Mouse (Mus musculus): ENCODE results near the gene C1ql4. TPM values are rescaled to one million over a fixed set of nuclear protein-coding genes. Genes with fewer than 3 reads are reported as not detected.
A peak's percentile ranks its signal among the peaks of the same experiment; 100 is the strongest.

Gene C1ql4
- total RNA-seq, 2 experiments from 2014 or later = not detected

DNA sequence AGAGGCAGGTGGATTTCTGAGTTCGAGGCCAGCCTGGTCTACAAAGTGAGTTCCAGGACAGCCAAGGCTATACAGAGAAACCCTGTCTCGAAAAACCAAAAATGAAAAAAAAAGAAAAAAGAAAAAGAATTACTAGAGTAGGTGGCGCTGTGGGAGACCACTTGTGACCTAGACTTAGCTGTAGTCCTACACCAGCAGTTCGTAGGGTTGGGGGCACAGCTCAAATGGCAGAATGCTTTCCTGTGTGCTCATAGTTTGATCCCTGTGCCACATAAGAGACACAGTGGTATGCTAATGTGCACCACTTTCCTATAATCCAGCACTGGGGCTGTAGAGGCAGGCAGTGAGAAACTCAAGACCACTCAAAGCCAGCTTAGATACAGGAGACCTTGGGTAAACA lies 48.3 kb downstream of the C1ql4 start:
- intact Hi-C loops (cut with DNase I) = no loop called here
- DNase-seq = no peak

DNA sequence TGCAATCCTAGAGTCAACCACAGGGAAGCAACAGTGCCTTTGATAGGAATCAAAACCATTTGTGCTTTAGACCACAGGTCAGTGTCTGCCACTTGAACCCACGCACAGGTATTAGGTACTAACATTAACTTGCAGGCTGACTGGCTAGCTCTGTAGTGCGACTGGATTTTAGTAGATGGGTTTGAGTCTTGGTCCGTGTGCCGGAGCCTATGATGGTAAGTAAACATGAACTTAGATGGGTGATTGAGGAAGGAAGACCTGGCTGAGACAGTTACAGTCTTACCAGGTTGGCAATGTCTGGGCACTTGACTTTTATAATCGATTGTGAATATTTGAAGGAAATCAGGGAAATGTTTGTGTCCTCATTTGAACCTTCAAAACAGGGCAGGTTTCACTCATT lies 48.8 kb downstream of the C1ql4 start:
- DNase-seq = no peak
- intact Hi-C loops (cut with DNase I) = no loop called here

DNA sequence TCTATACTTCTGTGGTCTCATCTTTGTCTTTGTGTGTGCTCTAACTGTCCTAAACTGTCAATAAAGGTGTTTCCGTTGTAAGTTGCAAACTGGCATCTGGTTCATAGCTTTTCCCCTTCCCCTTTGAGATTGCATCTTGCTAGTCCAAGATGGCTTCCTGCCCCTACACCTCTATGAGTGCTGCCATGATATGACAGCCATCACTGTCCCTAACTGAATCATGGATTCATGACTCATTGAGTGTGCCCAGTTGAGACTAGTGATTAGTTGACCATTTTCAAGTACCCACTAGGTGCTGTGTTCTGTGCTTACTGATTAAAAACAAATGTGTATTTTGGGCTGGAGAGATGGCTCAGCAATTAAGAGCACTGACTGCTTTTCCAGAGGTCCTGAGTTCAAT lies 49.6 kb downstream of the C1ql4 start:
- no peak for DNase-seq
- intact Hi-C loops (cut with DNase I) = no loop called here

DNA sequence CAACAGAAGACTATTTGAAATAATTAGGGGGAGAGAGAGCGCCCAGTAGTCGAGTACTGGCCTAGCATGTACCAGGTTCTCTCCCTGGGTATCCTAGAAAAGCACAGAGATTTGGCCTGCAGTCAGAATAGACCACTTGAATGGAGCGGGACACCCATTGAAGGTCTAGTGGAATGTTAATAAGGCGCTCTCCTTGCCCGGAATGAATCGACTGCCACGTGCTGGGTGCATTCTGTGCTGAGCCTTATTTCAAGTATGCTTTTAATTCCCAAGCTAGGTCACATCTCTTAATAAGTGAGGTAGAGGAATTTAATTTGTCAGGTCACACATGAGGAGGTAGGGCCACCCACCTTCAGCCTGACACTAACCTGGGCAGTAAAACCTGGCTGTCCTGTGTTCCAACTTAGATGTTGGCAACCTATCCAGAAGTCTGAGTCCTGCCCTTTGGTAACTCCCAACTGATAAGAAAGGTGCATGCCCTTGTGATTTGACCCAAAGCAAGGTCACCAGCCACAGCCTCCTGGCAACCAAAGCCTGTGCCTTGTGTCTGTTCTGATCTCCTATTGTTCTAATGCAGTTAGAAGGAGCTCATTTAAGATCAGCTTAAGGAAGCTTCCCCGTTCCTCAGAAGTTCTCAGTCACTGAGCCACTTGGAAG lies 51.2 kb downstream of the C1ql4 start:
- intact Hi-C loops (cut with DNase I) = no loop called here
- DNase-seq = peak in 1 of 2 experiments; percentile 37

DNA sequence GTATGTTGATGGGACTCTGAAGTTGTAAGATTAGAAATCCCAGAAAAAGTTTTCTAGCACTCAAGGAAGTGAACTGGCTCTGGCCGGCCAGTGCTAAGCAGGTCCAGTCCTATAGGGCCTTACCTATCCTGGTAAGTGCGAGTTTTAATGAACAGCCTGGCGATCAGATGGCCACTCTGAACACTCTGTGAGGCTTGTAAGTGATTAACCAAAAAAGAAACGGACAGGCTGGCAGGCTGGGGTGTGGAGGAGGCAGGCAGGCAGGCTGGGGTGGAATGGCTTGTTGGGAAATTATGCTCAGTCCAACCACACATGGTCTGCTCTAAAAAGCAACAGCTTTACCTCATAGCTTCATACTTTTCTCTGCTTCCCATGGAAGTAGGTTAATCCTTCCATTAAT lies 52.2 kb downstream of the C1ql4 start:
- DNase-seq = no peak
- intact Hi-C loops (cut with DNase I) = no loop called here

Small RNA genes lying within 50 kb of the gene (microRNA-seq; reads per million reads assigned to microRNA genes)
- gene Mir6960 = 0 to 0.81 reads per million in 2 experiments

Other genes starting within 250 kb of the C1ql4 start
- 10 to 100 TPM; 63.2 to 64.5 TPM for gene Kmt2d, start 216.6 kb downstream of the C1ql4 start, total RNA-seq (2021)
- 1 to 10 TPM; 1.6 to 2.0 TPM for gene Rhebl1, start 193.3 kb downstream of the C1ql4 start, total RNA-seq (2021)
- gene Dhh, start 189.3 kb downstream of the C1ql4 start, total RNA-seq (2021) = 1 to 10 TPM; 2.0 to 2.7 TPM
- gene Lmbr1l, start 169.6 kb downstream of the C1ql4 start, total RNA-seq (2021) = 10 to 100 TPM; 13.6 to 13.7 TPM
- gene Tuba1b, start 153.3 kb downstream of the C1ql4 start, total RNA-seq (2021) = 100 to 1,000 TPM; 164 to 218 TPM
- gene Gm49450, start 134.3 kb downstream of the C1ql4 start, total RNA-seq (2021) = not detected
- 100 to 1,000 TPM; 116 to 154 TPM for gene Tuba1a, start 134.1 kb downstream of the C1ql4 start, total RNA-seq (2021)
- gene Tuba1c, start 57.9 kb downstream of the C1ql4 start, total RNA-seq (2021) = 10 to 100 TPM; 42.2 to 57.4 TPM
- under 1 TPM; 0.44 to 0.86 TPM for gene Prph, start 32.6 kb downstream of the C1ql4 start, total RNA-seq (2021)
- gene Troap, start 13.2 kb downstream of the C1ql4 start, total RNA-seq (2021) = 1 to 10 TPM; 2.1 to 2.2 TPM
- gene Dnajc22, start 5.4 kb upstream of the C1ql4 start, total RNA-seq (2021) = under 1 TPM; 0.27 to 0.45 TPM
- gene Spats2, start 38.1 kb upstream of the C1ql4 start, total RNA-seq (2021) = 10 to 100 TPM; 11.4 to 12.3 TPM
- gene Kcnh3, start 137.0 kb upstream of the C1ql4 start, total RNA-seq (2021) = under 1 TPM; 0.36 to 0.68 TPM
- gene Mcrs1, start 164.1 kb upstream of the C1ql4 start, total RNA-seq (2021) = 10 to 100 TPM; 57.5 to 61.6 TPM
- 10 to 100 TPM; 25.5 to 26.3 TPM for gene Prpf40b, start 207.3 kb upstream of the C1ql4 start, total RNA-seq (2021)
- gene Fam186b, start 208.1 kb upstream of the C1ql4 start, total RNA-seq (2021) = not detected

Data from heart, postnatal 14 days (tissue).